Mouse (Mus musculus) MEL (cell line): ENCODE data around the gene Fstl3. TPM values are rescaled to one million over a fixed set of nuclear protein-coding genes. Genes with fewer than 3 reads are reported as not detected.

ENCODE experiments used
- DNase-seq: peaks from one replicate; pipeline ENCODE4 v3.0.0; 2011; ENCODE audit warnings: low read depth, low spot score
- H3K27ac ChIP-seq: 2 replicates; pipeline ENCODE4 v1.5.1; 2012; ENCODE audit warnings: low read depth, mild to moderate bottlenecking, control low read depth, low read length, moderate library complexity; ENCODE audit not compliant: control insufficient read depth
- H3K27me3 ChIP-seq, 2 experiments: fragments of 150-350 bp in 1 of 2; sonication (generic) in 1 of 2; 2 replicates each; pipeline ENCODE4 v1.6.1; 2012; ENCODE audit warnings: low read length in 2 of 2, mild to moderate bottlenecking in 2 of 2, improper control_type of control experiment in 1 of 2, moderate library complexity in 1 of 2; ENCODE audit not compliant: insufficient read depth in 2 of 2, control insufficient read depth in 1 of 2
- H3K36me3 ChIP-seq, 2 experiments: 2 replicates each; pipeline ENCODE4 v1.6.1; 2012 to 2014; ENCODE audit warnings: low read length in 2 of 2, improper control_type of control experiment in 1 of 2, inconsistent platforms in 1 of 2, mild to moderate bottlenecking in 1 of 2; ENCODE audit not compliant: insufficient read depth in 2 of 2, control insufficient read depth in 1 of 2
- H3K4me1 ChIP-seq, 2 experiments: fragments of 150-350 bp in 1 of 2; sonication (generic) in 1 of 2; 2 replicates each; pipeline ENCODE4 v1.6.1; 2012; ENCODE audit warnings: low read length in 2 of 2, improper control_type of control experiment in 1 of 2, mild to moderate bottlenecking in 1 of 2; ENCODE audit not compliant: insufficient read depth in 2 of 2, control insufficient read depth in 1 of 2
- H3K4me3 ChIP-seq, 2 experiments: fragments of 150-350 bp in 1 of 2; sonication (generic) in 1 of 2; 2 replicates each; pipeline ENCODE4 v1.5.1; 2012; ENCODE audit warnings: low read depth in 2 of 2, low read length in 2 of 2, mild to moderate bottlenecking in 2 of 2, moderate library complexity in 2 of 2, control low read depth in 1 of 2, improper control_type of control experiment in 1 of 2; ENCODE audit not compliant: control insufficient read depth in 1 of 2, insufficient read depth in 1 of 2
- H3K79me2 ChIP-seq: 2 replicates; pipeline ENCODE4 v1.6.1; 2012; ENCODE audit warnings: mild to moderate bottlenecking, low read length, moderate library complexity; ENCODE audit not compliant: control insufficient read depth, poor library complexity, insufficient read depth
- H3K9ac ChIP-seq: 2 replicates; pipeline ENCODE4 v1.6.1; 2012; ENCODE audit warnings: low read depth, mild to moderate bottlenecking, control low read depth, low read length, moderate library complexity; ENCODE audit not compliant: control insufficient read depth, poor library complexity, severe bottlenecking
- H3K9me3 ChIP-seq: fragments of 150-350 bp; sonication (generic); replicated peaks from 2 replicates; pipeline ENCODE4 v1.6.1; 2012; ENCODE audit warnings: mild to moderate bottlenecking, low read length, improper control_type of control experiment, moderate library complexity; ENCODE audit not compliant: insufficient read depth
- CHD1 ChIP-seq: IDR thresholded peaks from 2 replicates; pipeline ENCODE4 v1.6.1; 2012; ENCODE audit warnings: low read depth, mild to moderate bottlenecking, inconsistent platforms, low read length, improper control_type of control experiment
- CTCF ChIP-seq, 3 experiments: IDR thresholded peaks in 2 of 3; conservative IDR thresholded peaks in 1 of 3; 2 replicates each; pipeline ENCODE4 v1.5.1; 2011 to 2012; ENCODE audit warnings: low read length in 3 of 3, low read depth in 2 of 3, mild to moderate bottlenecking in 2 of 3, improper control_type of control experiment in 1 of 3, inconsistent platforms in 1 of 3, mixed read lengths in 1 of 3, moderate library complexity in 1 of 3; ENCODE audit not compliant: control insufficient read depth in 1 of 3, insufficient read depth in 1 of 3, poor library complexity in 1 of 3, severe bottlenecking in 1 of 3
- EP300 ChIP-seq, 2 experiments: IDR thresholded peaks; 2 replicates each; pipeline ENCODE4 v1.6.1; 2011; ENCODE audit warnings: improper control_type of control experiment in 2 of 2, low read length in 2 of 2, low read depth in 1 of 2, mild to moderate bottlenecking in 1 of 2
- GABPA ChIP-seq: IDR thresholded peaks from 2 replicates; pipeline ENCODE4 v1.6.1; 2012; ENCODE audit warnings: low read depth, mild to moderate bottlenecking, inconsistent platforms, low read length, improper control_type of control experiment, moderate library complexity
- HCFC1 ChIP-seq: IDR thresholded peaks from 2 replicates; pipeline ENCODE4 v1.6.1; 2012; ENCODE audit warnings: low read depth, mild to moderate bottlenecking, inconsistent platforms, low read length, improper control_type of control experiment, moderate library complexity
- MAFK ChIP-seq: IDR thresholded peaks from 2 replicates; pipeline ENCODE4 v1.6.1; 2011; ENCODE audit warnings: low read depth, mild to moderate bottlenecking, low read length, improper control_type of control experiment, borderline replicate concordance
- MAX ChIP-seq: IDR thresholded peaks from 2 replicates; pipeline ENCODE4 v1.6.1; 2011; ENCODE audit warnings: low read length, improper control_type of control experiment
- NRF1 ChIP-seq: IDR thresholded peaks from 2 replicates; pipeline ENCODE4 v1.6.1; 2014; ENCODE audit warnings: low read depth, mild to moderate bottlenecking, inconsistent platforms, low read length, improper control_type of control experiment, moderate library complexity; ENCODE audit not compliant: poor library complexity, insufficient read depth, severe bottlenecking
- POLR2AphosphoS5 ChIP-seq: IDR thresholded peaks from 2 replicates; pipeline ENCODE4 v1.6.1; 2012; ENCODE audit warnings: low read depth, borderline replicate concordance, mild to moderate bottlenecking, inconsistent platforms, low read length, moderate library complexity, mixed read lengths
- RCOR1 ChIP-seq: IDR thresholded peaks from 2 replicates; pipeline ENCODE4 v1.6.1; 2012; ENCODE audit warnings: low read depth, mild to moderate bottlenecking, inconsistent platforms, low read length, improper control_type of control experiment
- TBP ChIP-seq: IDR thresholded peaks from 2 replicates; pipeline ENCODE4 v1.8.0; 2011; ENCODE audit warnings: low read depth, low read length, improper control_type of control experiment
- TCF12 ChIP-seq: IDR thresholded peaks from 2 replicates; pipeline ENCODE4 v1.6.1; 2014; ENCODE audit warnings: low read depth, mild to moderate bottlenecking, inconsistent platforms, low read length, improper control_type of control experiment, moderate library complexity
- USF1 ChIP-seq: IDR thresholded peaks from 2 replicates; pipeline ENCODE4 v1.6.1; 2014; ENCODE audit warnings: low read depth, mild to moderate bottlenecking, inconsistent platforms, low read length, improper control_type of control experiment, moderate library complexity
- ZC3H11A ChIP-seq: IDR thresholded peaks from 2 replicates; pipeline ENCODE4 v1.6.1; 2012; ENCODE audit warnings: low read depth, mild to moderate bottlenecking, inconsistent platforms, low read length, improper control_type of control experiment
- ZNF384 ChIP-seq: IDR thresholded peaks from 2 replicates; pipeline ENCODE4 v1.6.1; 2012; ENCODE audit warnings: low read depth, mild to moderate bottlenecking, inconsistent platforms, low read length, improper control_type of control experiment
- polyA plus RNA-seq, 2 experiments: library from polyadenylated mRNA; stranded (reverse) in 1 of 2; unstranded in 1 of 2; fragments of >175 nt in 1 of 2; fragments of >200 nt in 1 of 2; gene quantifications; 2 replicates each; pipeline versions ENCODE4 v1.2.1 to v1.2.4; 2012; ENCODE audit warnings: low replicate concordance in 2 of 2, low read depth in 1 of 2; ENCODE audit not compliant: insufficient read length in 2 of 2, insufficient read depth in 1 of 2, missing spikeins in 1 of 2
- total RNA-seq: library from RNA; depleted of rRNA; stranded (reverse); fragments of 300-350 nt; gene quantifications from 2 replicates; pipeline ENCODE4 v1.2.3, GENCODE M21; 2012

Gene Fstl3
- total and polyA plus RNA-seq, 3 experiments: 4.3 to 7.1 TPM; not detected in 1

DNA sequence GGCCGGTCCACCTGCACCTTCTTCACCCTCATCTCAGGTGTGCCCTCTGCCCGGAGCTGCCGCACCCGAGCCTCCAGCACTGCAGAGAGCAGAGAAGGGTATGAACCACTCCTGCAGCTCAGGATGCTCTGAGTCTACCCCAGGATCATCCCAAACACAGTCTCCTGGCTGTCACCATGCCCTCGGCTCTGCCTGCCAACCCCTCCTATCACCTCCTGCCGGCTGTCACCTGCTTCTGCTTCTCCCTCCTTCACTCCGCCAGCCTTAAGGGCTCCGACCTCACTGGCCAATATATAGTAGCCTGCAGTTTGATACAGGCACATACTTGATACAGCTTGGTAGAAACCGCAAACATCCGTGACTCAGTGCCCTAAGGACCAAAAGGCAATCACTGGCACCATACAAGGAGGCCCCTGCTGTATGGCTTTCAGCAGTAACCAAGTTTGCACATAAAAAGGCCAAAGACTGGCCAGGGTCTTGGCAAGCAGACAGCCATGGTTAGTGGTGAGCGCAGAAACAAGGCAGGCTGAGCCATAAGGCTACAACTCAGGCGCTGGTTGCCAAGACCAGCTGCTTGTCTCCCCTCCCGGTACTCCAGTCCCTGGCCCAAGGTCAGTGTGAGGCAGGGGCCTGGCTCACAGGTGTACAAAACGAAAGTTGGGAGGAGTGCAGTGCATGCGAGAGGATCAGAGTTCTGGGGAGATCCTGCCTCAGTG is 33.3 kb upstream of the Fstl3 start:
- DNase-seq: no peak
- no peak overlapping the region for H3K4me3 ChIP-seq
- peaks cover 0 to 10% of the 10 kb centered on the region in 2 experiments; a peak in 2 of 4 replicates for H3K4me1 ChIP-seq
- no peak overlapping the region for H3K9ac ChIP-seq
- H3K27me3 ChIP-seq: no peaks in the 10 kb centered on the region
- H3K36me3 ChIP-seq: peaks cover 0 to 6% of the 10 kb centered on the region in 2 experiments; a peak in 3 of 4 replicates
- H3K79me2 ChIP-seq: peaks cover 9% of the 10 kb centered on the region
- TF ChIP-seq TBP: no peak
- TF ChIP-seq MAFK: no peak
- TF ChIP-seq CTCF (IDR thresholded peaks at IDR 0.05 in 2 of 3, conservative IDR thresholded peaks at IDR 0.05 in 1 of 3; ENCODE audit: control insufficient read depth in 1 of 3, insufficient read depth in 1 of 3, low read depth in 2 of 3, low read length in 3 of 3, poor library complexity in 1 of 3, severe bottlenecking in 1 of 3): no peak
- no peak for TF ChIP-seq USF1
- TF ChIP-seq MAX: no peak
- TF ChIP-seq NRF1: no peak
- no peak for TF ChIP-seq EP300 (IDR thresholded peaks at IDR 0.05; ENCODE audit: low read depth in 1 of 2, low read length in 2 of 2)
- TF ChIP-seq RCOR1: no peak
- no peak for TF ChIP-seq CHD1
- no peak for TF ChIP-seq POLR2AphosphoS5
- no peak for TF ChIP-seq GABPA
- no peak for TF ChIP-seq ZNF384
- H3K9me3 ChIP-seq: no peaks in the 10 kb centered on the region
- H3K27ac ChIP-seq: no peak overlapping the region

DNA sequence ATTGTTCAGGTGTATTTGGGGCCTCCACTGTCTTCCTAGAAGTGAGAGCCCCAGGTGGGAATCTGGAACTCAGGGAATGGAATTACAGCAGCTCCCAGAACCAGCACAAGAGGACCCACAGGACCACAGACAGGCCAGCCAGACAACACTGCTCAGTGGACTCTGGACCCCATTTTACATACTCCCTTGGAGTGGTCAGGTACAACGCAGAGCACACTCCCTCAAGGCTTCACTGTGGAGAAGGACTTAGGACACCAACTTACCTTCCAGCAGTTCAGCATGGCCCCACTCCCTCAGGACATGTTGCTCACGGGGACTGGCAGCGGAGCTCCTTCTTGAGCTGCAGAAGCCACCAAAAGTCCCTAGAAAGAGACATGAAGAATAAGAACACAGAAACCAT is 31.7 kb upstream of the Fstl3 start:
- Histone ChIP-seq H3K79me2 (peaks cover 9% of the 10 kb centered on the region), H3K9ac (no peak overlapping the region), H3K9me3 (no peaks in the 10 kb centered on the region), H3K27ac (no peak overlapping the region), H3K4me1 (peaks cover 0 to 10% of the 10 kb centered on the region in 2 experiments; a peak in 2 of 4 replicates), H3K27me3 (no peaks in the 10 kb centered on the region), H3K4me3 (peak overlapping the region; percentile 82 to 91; a peak in 3 of 4 replicates), H3K36me3 (peaks cover 0 to 6% of the 10 kb centered on the region in 2 experiments; a peak in 3 of 4 replicates)
- no peak for DNase-seq
- TF ChIP-seq ZC3H11A (no peak), HCFC1 (no peak), CHD1 (no peak), CTCF (IDR thresholded peaks at IDR 0.05 in 2 of 3, conservative IDR thresholded peaks at IDR 0.05 in 1 of 3; ENCODE audit: control insufficient read depth in 1 of 3, insufficient read depth in 1 of 3, low read depth in 2 of 3, low read length in 3 of 3, poor library complexity in 1 of 3, severe bottlenecking in 1 of 3) (no peak), TCF12 (no peak)
